In the genomic region with DNA sequence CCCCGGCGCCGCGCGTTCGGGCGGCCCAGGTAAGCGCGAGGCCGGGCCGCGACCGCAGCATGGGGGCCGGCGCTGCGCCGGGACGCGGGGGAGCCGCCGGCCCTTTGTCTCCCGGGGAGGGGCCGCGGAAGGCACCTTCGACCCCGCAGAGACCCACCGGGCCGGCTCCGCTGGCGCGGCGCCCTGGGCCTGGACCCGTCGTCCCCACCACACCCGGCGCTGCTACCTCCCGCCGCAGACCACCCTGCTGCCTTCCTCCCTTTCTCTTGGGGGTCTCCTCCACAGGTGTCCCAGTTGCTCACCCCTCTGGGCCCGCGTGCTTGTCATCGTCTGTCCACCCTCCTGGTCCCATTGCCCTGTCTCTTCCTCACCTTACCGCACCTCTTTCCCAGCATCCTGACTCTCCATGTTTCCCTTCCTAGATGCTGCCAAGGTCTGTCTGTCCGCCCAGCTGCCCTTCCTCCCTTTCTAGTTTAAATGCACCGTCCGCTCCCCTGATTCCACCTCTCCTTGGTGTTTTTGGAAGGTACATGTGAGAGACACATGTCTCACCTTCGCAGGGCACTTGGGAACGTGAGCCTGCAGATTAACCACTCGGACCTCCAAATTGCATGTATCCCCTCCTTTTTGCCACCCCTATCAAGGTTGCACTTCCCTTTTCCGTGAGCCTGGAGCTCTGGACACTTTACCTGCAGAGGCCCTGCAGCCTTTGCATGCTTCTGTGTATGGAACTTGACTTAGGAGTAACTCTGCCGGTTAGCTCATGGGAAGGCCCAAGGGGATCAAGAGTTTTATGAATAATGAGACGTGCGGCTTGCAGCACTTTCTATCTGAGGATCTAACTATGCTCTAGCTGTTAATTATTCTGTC, we compare ENCODE assay signal across 7 mouse cellular contexts. TPM values are rescaled to one million over a fixed set of nuclear protein-coding genes. Genes with fewer than 3 reads are reported as not detected.
DNase-seq lines count a peak whose midpoint lies in the region; ATAC-seq and TF ChIP-seq lines count a peak whose summit lies in the region.

No protein-coding gene starts in this region.

- H3K27me3 ChIP-seq in megakaryocyte, embryonic 14.5 days (replicated peaks): peaks cover 23% of the 10 kb centered on the region
- no peaks in the 10 kb centered on the region for H3K27me3 ChIP-seq in cerebellum, adult 2 months (ENCODE audit: control insufficient read depth, insufficient read depth, low read length)
- H3K27me3 ChIP-seq in forebrain, postnatal 0 days (ENCODE audit: insufficient read depth, low read length): no peaks in the 10 kb centered on the region
- peaks cover 3% of the 10 kb centered on the region; the same call in 1 of the 2 replicates for H3K27me3 ChIP-seq in liver, embryonic 14.5 days (ENCODE audit: control insufficient read depth, insufficient read depth, low read length)
- H3K27me3 ChIP-seq in stomach, embryonic 15.5 days (replicated peaks): no peaks in the 10 kb centered on the region

- H3K4me1 ChIP-seq in megakaryocyte, embryonic 14.5 days: peaks cover 49% of the 10 kb centered on the region
- peaks cover 12% of the 10 kb centered on the region for H3K4me1 ChIP-seq in cerebellum, adult 2 months (ENCODE audit: control insufficient read depth, insufficient read depth, low read length)
- H3K4me1 ChIP-seq in forebrain, postnatal 0 days (ENCODE audit: insufficient read depth): peaks cover 10% of the 10 kb centered on the region
- H3K4me1 ChIP-seq in liver, embryonic 14.5 days (replicated peaks; ENCODE audit: control insufficient read depth in 2 of 2, insufficient read depth in 2 of 2, low read length in 1 of 2): peaks cover 0 to 5% of the 10 kb centered on the region in 2 experiments; a peak in 2 of 4 replicates
- H3K4me1 ChIP-seq in stomach, embryonic 15.5 days: peaks cover 7% of the 10 kb centered on the region

- H3K9ac ChIP-seq in forebrain, postnatal 0 days: peak overlapping the region; percentile 84
- H3K9ac ChIP-seq in liver, embryonic 14.5 days (replicated peaks): peak overlapping the region; percentile 52
- H3K9ac ChIP-seq in stomach, embryonic 15.5 days: peak overlapping the region; percentile 86

- WGBS in cerebellum, adult 2 months: 4% methylated on average over 42 of the region's 52 CpGs
- WGBS in forebrain, postnatal 0 days: 2% methylated on average over 48 of the region's 52 CpGs
- WGBS in liver, embryonic 14.5 days (ENCODE audit: insufficient replicate concordance): 6% methylated on average over 50 of the region's 52 CpGs
- WGBS in stomach, embryonic 15.5 days: 3% methylated on average over 34 of the region's 52 CpGs

- ATAC-seq in megakaryocyte, adult 5-6 weeks (ENCODE audit: poor library complexity, severe bottlenecking): no peak
- no peak; the same call in 1 of the 2 replicates for ATAC-seq in forebrain, postnatal 0 days
- ATAC-seq in liver, embryonic 14.5 days (ENCODE audit: insufficient read depth): no peak
- no peak for ATAC-seq in stomach, embryonic 15.5 days (ENCODE audit: insufficient read depth, low FRiP score, low read depth)

- TF ChIP-seq CTCF in cerebellum, adult 2 months (IDR thresholded peaks at IDR 0.05; ENCODE audit: borderline replicate concordance, insufficient read depth, low read depth, low read length): no peak
- no peak for TF ChIP-seq CTCF in forebrain, postnatal 0 days (IDR thresholded peaks at IDR 0.05; ENCODE audit: low read depth)
- no peak for TF ChIP-seq CTCF in liver, embryonic 14.5 days (IDR thresholded peaks at IDR 0.05; ENCODE audit: low read depth)

- H3K9me3 ChIP-seq in megakaryocyte, embryonic 14.5 days: peaks cover 6% of the 10 kb centered on the region; the same call in 1 of the 2 replicates
- no peaks in the 10 kb centered on the region for H3K9me3 ChIP-seq in forebrain, postnatal 0 days (ENCODE audit: low read length)
- no peaks in the 10 kb centered on the region for H3K9me3 ChIP-seq in liver, embryonic 14.5 days (ENCODE audit: control insufficient read depth, low read length)
- no peaks in the 10 kb centered on the region for H3K9me3 ChIP-seq in stomach, embryonic 15.5 days

- DNase-seq in cerebellum, adult 2 months: peak in 1 of 2 experiments; percentile 47
- DNase-seq in forebrain, postnatal 0 days: no peak
- DNase-seq in liver, embryonic 14.5 days (ENCODE audit: low read depth in 3 of 3, low spot score in 3 of 3): no peak
- no peak for DNase-seq in left cerebral cortex, adult 8-10 months (ENCODE audit: low spot score in 2 of 2)

- no peaks in the 10 kb centered on the region for H3K36me3 ChIP-seq in megakaryocyte, embryonic 14.5 days (replicated peaks; ENCODE audit: low read length)
- H3K36me3 ChIP-seq in forebrain, postnatal 0 days (ENCODE audit: insufficient read depth): no peaks in the 10 kb centered on the region
- H3K36me3 ChIP-seq in liver, embryonic 14.5 days (replicated peaks; ENCODE audit: control insufficient read depth, insufficient read depth, low read depth): no peaks in the 10 kb centered on the region
- no peaks in the 10 kb centered on the region for H3K36me3 ChIP-seq in stomach, embryonic 15.5 days

- no peak for TF ChIP-seq EP300 in liver, embryonic 14.5 days (IDR thresholded peaks at IDR 0.05; ENCODE audit: low read depth)

- H3K4me3 ChIP-seq in megakaryocyte, embryonic 14.5 days (replicated peaks): peak overlapping the region; percentile 92
- peak overlapping the region; percentile 100 for H3K4me3 ChIP-seq in cerebellum, adult 2 months (replicated peaks; ENCODE audit: insufficient read depth, low read depth, low read length)
- peak overlapping the region; percentile 83 for H3K4me3 ChIP-seq in forebrain, postnatal 0 days (ENCODE audit: low read depth, low read length)
- H3K4me3 ChIP-seq in liver, embryonic 14.5 days (ENCODE audit: insufficient read depth in 1 of 2, low read depth in 2 of 2, low read length in 2 of 2): peak overlapping the region; percentile 44 to 49
- H3K4me3 ChIP-seq in stomach, embryonic 15.5 days (replicated peaks): peak overlapping the region; percentile 87

- no peak for TF ChIP-seq POLR2A in cerebellum, adult 2 months (IDR thresholded peaks at IDR 0.05; ENCODE audit: borderline replicate concordance, insufficient read depth, low read length)

- H3K27ac ChIP-seq in cerebellum, adult 2 months (ENCODE audit: insufficient read depth, low read length): no peak overlapping the region
- H3K27ac ChIP-seq in forebrain, postnatal 0 days (ENCODE audit: low read depth, low read length): peak overlapping the region; percentile 78
- no peak overlapping the region for H3K27ac ChIP-seq in liver, embryonic 14.5 days
- peak overlapping the region; percentile 68 for H3K27ac ChIP-seq in stomach, embryonic 15.5 days

- H3K4me2 ChIP-seq in forebrain, postnatal 0 days (ENCODE audit: low read depth): peak overlapping the region; percentile 83
- H3K4me2 ChIP-seq in liver, embryonic 14.5 days (ENCODE audit: low read depth): peak overlapping the region; percentile 82
- H3K4me2 ChIP-seq in stomach, embryonic 15.5 days: peak overlapping the region; percentile 96

RNA-seq across cellular contexts. Expression of gene Ctnnbip1, which starts 0.6 kb away (rescaled TPM):
- polyA plus RNA-seq in megakaryocyte, embryonic 14.5 days (2012; ENCODE audit: insufficient read depth, low replicate concordance): 1.0 and 14.5 TPM in 2 replicates
- total RNA-seq in megakaryocyte, adult 5-6 weeks (2015): 6.2 and 8.4 TPM in 2 replicates
- 9.7 and 10.8 TPM in 2 replicates for total RNA-seq in megakaryocyte, adult 5-6 weeks (2017)
- polyA plus RNA-seq in cerebellum, adult 2 months (2012; rRNA removed): 33.3 and 34.6 TPM in 2 replicates
- total RNA-seq in forebrain, postnatal 0 days (2014; rRNA removed): 98.6 and 105 TPM in 2 replicates
- polyA plus RNA-seq in forebrain, postnatal 0 days (2015; fragmentation: Nextera tagmentation; extraction: Ambion mirVana): 126 and 134 TPM in 2 replicates
- 1.5 and 2.2 TPM in 2 replicates for polyA plus RNA-seq in liver, embryonic 14.5 days (2012; rRNA removed)
- polyA plus RNA-seq in liver, embryonic 14.5 days (2014; fragmentation: Nextera tagmentation; extraction: Ambion mirVana): 4.0 and 4.2 TPM in 2 replicates
- polyA plus RNA-seq in stomach, embryonic 15.5 days (2015; fragmentation: Nextera tagmentation; extraction: Ambion mirVana): 47.5 and 47.9 TPM in 2 replicates
- total RNA-seq in left cerebral cortex, adult 8-10 months (2022): 10 to 100 TPM; 29.0 to 40.0 (median 33.0) TPM

RNA-seq across cellular contexts. Expression of gene Lzic, which starts 33.6 kb away (rescaled TPM):
- 8.1 TPM in 1 of 2 replicates, not detected in the other for polyA plus RNA-seq in megakaryocyte, embryonic 14.5 days (2012; ENCODE audit: insufficient read depth, low replicate concordance)
- total RNA-seq in megakaryocyte, adult 5-6 weeks (2015): 17.2 and 19.1 TPM in 2 replicates
- 22.2 and 53.8 TPM in 2 replicates for total RNA-seq in megakaryocyte, adult 5-6 weeks (2017)
- polyA plus RNA-seq in cerebellum, adult 2 months (2012; rRNA removed): 14.2 and 15.3 TPM in 2 replicates
- total RNA-seq in forebrain, postnatal 0 days (2014; rRNA removed): 44.2 and 62.5 TPM in 2 replicates
- polyA plus RNA-seq in forebrain, postnatal 0 days (2015; fragmentation: Nextera tagmentation; extraction: Ambion mirVana): 38.9 and 46.9 TPM in 2 replicates
- polyA plus RNA-seq in liver, embryonic 14.5 days (2012; rRNA removed): 5.6 and 9.1 TPM in 2 replicates
- 14.9 and 15.5 TPM in 2 replicates for polyA plus RNA-seq in liver, embryonic 14.5 days (2014; fragmentation: Nextera tagmentation; extraction: Ambion mirVana)
- polyA plus RNA-seq in stomach, embryonic 15.5 days (2015; fragmentation: Nextera tagmentation; extraction: Ambion mirVana): 35.5 and 39.8 TPM in 2 replicates
- 10 to 100 TPM; 16.0 to 21.7 (median 19.5) TPM for total RNA-seq in left cerebral cortex, adult 8-10 months (2022)

RNA-seq across cellular contexts. Expression of gene Nmnat1, which starts 33.6 kb away (rescaled TPM):
- polyA plus RNA-seq in megakaryocyte, embryonic 14.5 days (2012; ENCODE audit: insufficient read depth, low replicate concordance): 2.9 TPM in 1 of 2 replicates, not detected in the other
- 4.0 and 5.1 TPM in 2 replicates for total RNA-seq in megakaryocyte, adult 5-6 weeks (2015)
- 3.8 and 6.0 TPM in 2 replicates for total RNA-seq in megakaryocyte, adult 5-6 weeks (2017)
- 11.2 and 11.6 TPM in 2 replicates for polyA plus RNA-seq in cerebellum, adult 2 months (2012; rRNA removed)
- 3.6 and 6.5 TPM in 2 replicates for total RNA-seq in forebrain, postnatal 0 days (2014; rRNA removed)
- 4.8 and 6.4 TPM in 2 replicates for polyA plus RNA-seq in forebrain, postnatal 0 days (2015; fragmentation: Nextera tagmentation; extraction: Ambion mirVana)
- polyA plus RNA-seq in liver, embryonic 14.5 days (2012; rRNA removed): 3.2 and 3.8 TPM in 2 replicates
- polyA plus RNA-seq in liver, embryonic 14.5 days (2014; fragmentation: Nextera tagmentation; extraction: Ambion mirVana): 4.7 and 5.9 TPM in 2 replicates
- 9.4 and 10.4 TPM in 2 replicates for polyA plus RNA-seq in stomach, embryonic 15.5 days (2015; fragmentation: Nextera tagmentation; extraction: Ambion mirVana)
- 10 to 100 TPM in 1 of 4 experiments, 1 to 10 TPM in 3; 7.3 to 11.1 (median 8.6) TPM for total RNA-seq in left cerebral cortex, adult 8-10 months (2022)

RNA-seq across cellular contexts. Expression of gene Tmem274, which starts 41.4 kb away (rescaled TPM):
- polyA plus RNA-seq in megakaryocyte, embryonic 14.5 days (2012; ENCODE audit: insufficient read depth, low replicate concordance): not detected in 2 replicates
- total RNA-seq in megakaryocyte, adult 5-6 weeks (2015): not detected in 2 replicates
- total RNA-seq in megakaryocyte, adult 5-6 weeks (2017): not detected in 2 replicates
- 0.41 and 0.51 TPM in 2 replicates for polyA plus RNA-seq in cerebellum, adult 2 months (2012; rRNA removed)
- not detected in 2 replicates for total RNA-seq in forebrain, postnatal 0 days (2014; rRNA removed)
- not detected in 2 replicates for polyA plus RNA-seq in forebrain, postnatal 0 days (2015; fragmentation: Nextera tagmentation; extraction: Ambion mirVana)
- polyA plus RNA-seq in liver, embryonic 14.5 days (2012; rRNA removed): not detected in 2 replicates
- polyA plus RNA-seq in liver, embryonic 14.5 days (2014; fragmentation: Nextera tagmentation; extraction: Ambion mirVana): not detected in 2 replicates
- polyA plus RNA-seq in stomach, embryonic 15.5 days (2015; fragmentation: Nextera tagmentation; extraction: Ambion mirVana): 0.23 and 0.45 TPM in 2 replicates
- total RNA-seq in left cerebral cortex, adult 8-10 months (2022): not detected

Comparison
In these comparisons a context has a peak if more than half of its experiments do, and no peak if none do; other contexts are left out.
1. H3K4me3 ChIP-seq: peak in every context shown above with its lines; median percentile 100 in cerebellum, adult 2 months; 92 in megakaryocyte, embryonic 14.5 days; 87 in stomach, embryonic 15.5 days; 83 in forebrain, postnatal 0 days; 46 in liver, embryonic 14.5 days.
2. H3K27ac ChIP-seq: peak in forebrain, postnatal 0 days (single experiment) and stomach, embryonic 15.5 days (single experiment); none in cerebellum, adult 2 months (single experiment) and liver, embryonic 14.5 days (single experiment).
3. Peak in every context shown above with its lines, with median percentiles within 50 percentile points of each other: H3K4me2 ChIP-seq and H3K9ac ChIP-seq.